Mouse (Mus musculus) frontal cortex, adult (tissue): ENCODE data around the gene Xpo4.
A peak's percentile ranks its signal among the peaks of the same experiment; 100 is the strongest.

Source experiments
- ATAC-seq: cut with Nextera tagmentation; 2 replicates; pipeline ENCODE4 v1.9.2; 2017; ENCODE audit warnings: mild to moderate bottlenecking, moderate library complexity, mixed read lengths; ENCODE audit not compliant: low TSS enrichment

Gene Xpo4

DNA sequence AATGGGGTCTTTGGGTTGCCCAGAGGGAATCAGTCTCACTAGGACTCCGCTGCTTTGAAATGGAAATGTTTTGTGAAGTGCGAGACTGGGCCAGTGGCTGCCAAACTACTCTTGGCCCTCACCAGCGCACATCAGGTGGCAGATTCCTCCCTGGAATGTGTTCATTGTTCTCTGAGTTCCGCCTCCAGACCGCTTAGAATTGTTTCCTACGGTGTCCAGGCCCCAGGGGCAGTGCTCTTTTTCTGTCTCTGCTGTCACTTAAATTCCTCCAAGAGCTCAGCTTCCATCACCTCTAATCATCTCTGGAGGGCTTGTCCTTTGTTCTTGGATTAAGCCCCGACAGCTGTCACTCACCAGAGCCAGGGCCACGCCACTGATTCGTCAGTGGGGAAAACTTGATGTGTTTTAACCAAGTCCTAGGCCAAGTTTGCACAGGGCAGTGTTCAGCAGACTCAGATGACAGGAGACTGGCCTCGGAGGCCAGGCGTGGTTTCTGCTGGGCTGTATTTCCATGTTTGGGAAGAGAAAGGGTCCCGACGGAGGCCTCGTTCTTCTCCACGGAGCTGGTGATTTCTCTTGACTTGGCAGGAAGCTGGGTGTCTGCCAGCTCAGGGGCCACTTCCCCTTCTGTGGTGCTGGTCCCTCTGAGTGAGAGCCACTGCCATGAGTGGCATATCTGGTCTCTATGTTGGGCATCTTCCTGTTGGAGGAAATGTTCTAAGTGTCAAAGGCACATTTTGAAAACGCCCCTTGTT is 127.8 kb downstream of the Xpo4 start:
- ATAC-seq: no peak

DNA sequence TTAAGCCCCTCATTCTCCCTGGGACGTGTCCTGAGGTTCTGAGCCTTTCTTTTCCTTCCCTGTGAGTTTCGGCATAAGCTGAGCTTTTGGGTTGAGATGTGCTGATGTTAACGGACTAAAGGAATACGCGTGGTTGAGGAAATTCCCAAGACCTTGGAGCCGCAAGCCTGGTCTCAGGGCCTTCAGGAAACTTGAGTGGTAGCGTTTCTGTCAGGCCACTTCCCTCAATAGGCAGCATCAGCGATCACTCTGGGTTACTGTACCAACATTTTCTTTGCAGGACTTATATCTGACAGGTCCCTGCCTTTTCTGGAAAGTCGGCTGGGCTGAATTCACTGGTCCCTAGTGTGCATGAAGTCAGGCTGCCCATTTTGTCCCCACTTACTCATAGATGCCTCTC is 128.4 kb downstream of the Xpo4 start:
- ATAC-seq: no peak

DNA sequence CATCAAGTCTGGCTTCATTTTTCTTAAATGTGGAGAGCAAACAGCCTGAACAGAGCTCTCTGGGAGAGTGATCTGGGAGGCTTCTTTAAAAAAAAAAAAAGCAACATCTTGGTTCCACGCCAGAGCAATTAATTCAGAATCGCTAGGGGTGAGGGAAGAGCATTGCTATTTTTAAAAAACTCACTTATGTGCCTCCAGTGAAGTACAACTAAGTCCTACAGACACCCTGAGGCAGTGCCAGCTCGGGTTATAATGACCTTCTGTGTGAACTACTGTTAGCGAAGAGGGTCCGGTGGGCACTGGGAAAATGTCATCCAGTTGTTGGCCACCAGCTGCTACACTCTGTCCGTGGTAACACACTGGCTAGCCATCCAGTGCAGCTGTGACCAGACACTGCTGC is 129.6 kb downstream of the Xpo4 start:
- ATAC-seq: 0 out of 2 replicates have a peak, but pooled peaks have one; percentile 24

DNA sequence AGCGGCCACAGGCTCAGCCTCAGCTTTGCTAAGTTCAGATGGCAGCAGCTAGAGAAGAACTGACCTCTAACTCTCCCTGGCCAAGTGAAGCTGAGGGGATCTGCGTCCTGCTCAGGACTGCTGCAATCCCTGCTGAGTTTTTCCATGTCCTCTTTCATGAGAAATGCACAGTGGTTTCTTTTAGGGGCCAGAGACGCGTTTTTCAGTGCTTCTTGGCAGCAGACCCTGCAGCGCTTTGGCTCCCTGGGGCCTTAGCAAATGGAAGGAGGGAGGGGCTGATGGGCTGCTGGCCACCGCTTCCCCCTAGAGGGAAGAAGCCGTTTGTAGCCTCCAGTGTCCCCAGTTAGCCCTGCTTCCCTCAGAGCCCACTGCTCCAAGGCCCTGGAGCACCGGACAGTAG is 130.3 kb downstream of the Xpo4 start:
- 0 out of 2 replicates have a peak, but pooled peaks have one; percentile 3 for ATAC-seq

DNA sequence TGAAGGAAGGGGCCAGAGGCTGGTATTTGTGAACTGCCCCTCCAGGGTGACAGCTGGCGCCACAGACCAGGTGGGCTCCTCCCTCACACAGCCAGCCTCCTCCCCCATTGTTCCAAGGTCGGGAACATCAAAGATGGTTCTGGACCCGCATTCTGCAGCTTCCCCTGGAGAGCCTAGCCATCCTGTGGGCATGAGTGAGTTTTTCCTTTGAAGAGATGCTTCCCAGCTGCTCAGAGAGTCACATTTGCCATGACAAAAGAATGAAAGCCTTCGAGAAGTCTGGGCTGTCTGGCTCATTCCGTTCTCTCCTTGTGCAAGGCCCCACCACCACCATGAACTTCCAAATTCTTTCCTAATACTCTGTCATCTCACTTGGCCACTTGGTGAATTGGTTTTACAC is 130.9 kb downstream of the Xpo4 start:
- ATAC-seq: no peak

DNA sequence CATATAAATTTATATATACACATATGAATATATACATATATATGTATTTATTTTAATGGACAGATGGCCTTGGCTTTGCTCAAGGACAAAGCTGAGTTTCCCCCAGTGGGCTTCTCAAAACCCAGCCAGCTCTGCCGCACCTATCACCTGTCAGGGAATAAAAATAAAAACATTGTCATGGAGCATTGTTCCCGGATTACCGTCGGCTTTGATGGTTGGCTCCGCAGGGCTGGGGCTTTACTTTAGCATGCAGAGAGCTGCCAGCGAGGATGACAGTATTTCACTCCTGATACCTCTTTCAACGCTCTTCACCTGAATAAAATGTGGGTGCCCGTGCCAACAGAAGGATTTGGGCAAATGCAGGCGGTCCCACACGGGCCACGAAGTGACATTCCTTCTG is 131.4 kb downstream of the Xpo4 start:
- ATAC-seq: no peak

DNA sequence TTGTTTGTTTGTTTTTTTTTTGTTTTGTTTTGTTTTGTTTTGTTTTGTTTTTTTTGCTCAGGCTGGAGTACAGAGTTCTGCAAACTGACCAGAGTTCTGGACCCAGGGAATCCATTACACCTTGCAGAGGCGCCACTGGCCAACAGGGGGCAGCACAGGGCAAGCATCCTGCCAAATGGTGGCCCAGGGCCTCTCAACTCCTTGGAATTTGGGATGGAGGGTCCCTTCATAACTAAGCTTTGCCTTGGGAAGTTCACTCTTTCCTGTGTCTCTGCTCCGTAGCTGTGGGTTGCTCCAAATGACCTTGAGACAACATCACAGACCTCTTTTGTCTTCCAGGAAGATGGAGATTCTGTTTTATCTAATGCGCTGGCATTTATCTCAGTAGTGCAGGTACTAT is 132.0 kb downstream of the Xpo4 start:
- ATAC-seq: no peak

DNA sequence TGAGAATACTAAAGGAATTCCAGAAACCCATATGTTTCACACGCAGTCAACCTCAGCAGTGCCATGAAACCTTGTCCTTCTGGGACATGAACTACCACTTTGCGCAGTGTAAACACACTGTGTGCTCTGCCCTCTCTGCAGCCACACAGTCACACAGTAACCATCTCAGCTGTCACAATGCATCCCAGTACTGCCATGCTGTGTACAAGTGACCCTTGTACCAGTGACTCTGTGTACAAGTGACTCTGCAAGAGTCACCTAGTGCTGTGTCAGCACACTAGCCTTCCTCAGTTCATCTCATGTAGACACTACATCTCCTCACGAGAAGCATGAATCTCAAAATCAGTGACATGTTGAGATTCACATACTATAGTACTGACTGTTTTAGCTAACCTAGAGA is 132.7 kb downstream of the Xpo4 start:
- no peak for ATAC-seq

DNA sequence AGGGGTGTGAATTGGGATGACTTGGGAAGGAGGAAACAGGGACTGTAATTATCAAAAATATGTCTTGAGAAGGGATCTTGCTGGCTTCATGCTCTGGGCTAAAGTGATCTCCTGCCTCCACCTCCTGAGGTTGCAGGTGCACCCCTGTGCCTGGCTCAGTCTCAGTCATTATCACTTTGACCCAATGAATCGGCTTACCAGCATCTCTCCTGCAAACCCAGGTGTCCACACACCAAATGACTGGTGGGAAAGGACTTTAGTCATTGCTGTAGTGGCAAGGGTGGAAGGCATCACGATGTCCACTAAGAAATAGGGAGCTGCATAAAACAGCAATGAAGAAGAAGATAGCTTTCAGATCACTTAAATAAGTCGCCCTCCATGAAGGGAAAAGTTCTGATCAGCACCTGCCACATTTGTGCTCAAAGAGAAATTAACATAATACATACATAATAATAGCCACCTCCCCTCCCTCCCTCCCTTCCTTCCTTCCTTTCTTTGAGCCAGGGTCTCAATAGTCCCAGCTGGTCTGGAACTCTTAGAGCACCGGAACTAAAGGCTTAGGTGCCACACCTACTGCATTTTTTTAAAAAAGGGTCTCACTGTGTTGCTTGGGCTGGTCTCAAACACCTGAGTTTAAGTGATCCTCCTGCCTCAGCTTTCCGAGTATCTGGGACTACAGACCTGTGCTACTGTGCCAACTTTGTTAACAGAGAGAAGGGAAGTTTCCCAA is 135.3 kb downstream of the Xpo4 start:
- no peak for ATAC-seq

DNA sequence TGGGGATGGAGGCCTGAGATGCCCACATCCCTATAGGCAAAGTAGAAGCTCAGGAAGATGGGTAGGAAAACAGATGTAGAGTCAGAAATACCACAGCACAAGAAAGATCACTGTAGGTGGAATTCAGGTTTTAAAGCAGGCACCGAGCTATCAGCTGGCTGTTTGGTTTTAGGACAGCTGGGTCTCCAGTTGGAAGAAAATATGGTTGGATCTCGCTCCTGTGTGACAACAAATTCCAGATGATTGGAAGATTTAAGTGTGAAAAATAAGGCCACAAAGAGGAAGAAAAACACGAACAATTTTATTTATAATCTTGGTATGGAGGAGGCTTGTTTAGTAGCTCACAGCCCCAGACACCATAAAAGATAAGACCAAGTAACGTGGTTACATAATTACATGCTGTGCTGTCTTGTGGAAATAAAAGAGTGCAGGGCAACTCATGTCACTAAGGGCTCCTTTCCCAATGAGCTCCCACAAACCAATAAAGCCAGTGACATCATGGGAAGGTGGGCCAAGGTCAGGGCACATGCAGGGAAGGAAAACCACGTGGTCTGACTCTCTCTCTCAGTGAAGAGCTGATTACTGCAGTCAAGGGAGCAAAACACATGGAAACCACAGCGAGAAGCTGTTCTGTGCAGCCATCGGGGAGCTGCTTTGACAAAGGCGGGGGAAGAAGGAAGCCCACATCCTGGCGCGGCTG is 136.0 kb downstream of the Xpo4 start:
- ATAC-seq: peak; percentile 53

DNA sequence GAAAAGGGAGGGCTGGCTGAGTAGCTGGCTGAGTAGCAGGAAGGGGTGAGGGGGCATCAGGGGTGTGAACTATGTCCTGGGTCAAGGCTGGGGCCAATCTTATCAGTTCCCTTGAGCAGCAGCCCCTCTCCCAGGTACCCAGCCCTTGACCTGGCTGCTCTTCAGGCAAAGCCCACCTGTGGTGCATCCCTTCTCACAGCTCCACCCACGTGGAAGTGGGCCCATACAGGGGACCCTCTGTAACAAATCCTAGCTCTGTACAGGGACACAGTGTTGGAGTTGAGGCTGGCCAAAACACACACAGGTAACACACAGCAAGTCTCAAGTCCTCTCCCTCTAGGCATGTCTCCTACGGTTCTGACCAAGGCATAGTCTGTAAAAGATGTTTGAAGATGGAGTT is 137.6 kb downstream of the Xpo4 start:
- no peak for ATAC-seq
